Mouse (Mus musculus) liver, embryonic 16.5 days (tissue): ENCODE results near the gene Mamdc4. TPM values are rescaled to one million over a fixed set of nuclear protein-coding genes. Genes with fewer than 3 reads are reported as not detected.

Source experiments
- ATAC-seq: fragments of 200-750 bp; cut with Nextera tagmentation; 2 replicates; pipeline ENCODE4 v1.8.0; 2017; ENCODE audit warnings: low read depth, mild to moderate bottlenecking, moderate number of reproducible peaks, moderate library complexity
- H3K27ac ChIP-seq: fragments of 300-500 bp; sonication (generic); 2 replicates; pipeline ENCODE4 v1.5.1; 2014; ENCODE audit warnings: mild to moderate bottlenecking, low read length
- H3K27me3 ChIP-seq: fragments of 300-500 bp; sonication (generic); 2 replicates; pipeline ENCODE4 v1.6.1; 2014; ENCODE audit warnings: low read depth, low read length, mixed read lengths; ENCODE audit not compliant: control insufficient read depth, insufficient read depth
- H3K36me3 ChIP-seq: fragments of 300-500 bp; sonication (generic); 2 replicates; pipeline ENCODE4 v1.6.1; 2014; ENCODE audit warnings: mild to moderate bottlenecking; ENCODE audit not compliant: control insufficient read depth, insufficient read depth
- H3K4me1 ChIP-seq: fragments of 300-500 bp; sonication (generic); 2 replicates; pipeline ENCODE4 v1.6.1; 2014; ENCODE audit warnings: low read depth, low read length, mixed read lengths; ENCODE audit not compliant: control insufficient read depth
- H3K4me2 ChIP-seq: fragments of 300-500 bp; sonication (generic); 2 replicates; pipeline ENCODE4 v1.6.1; 2014; ENCODE audit warnings: low read depth, low read length, mixed read lengths
- H3K4me3 ChIP-seq: fragments of 300-500 bp; sonication (generic); 2 replicates; pipeline ENCODE4 v1.5.1; 2014; ENCODE audit warnings: low read depth, mild to moderate bottlenecking, low read length
- H3K9ac ChIP-seq: fragments of 300-500 bp; sonication (generic); 2 replicates; pipeline ENCODE4 v1.6.1; 2014; ENCODE audit warnings: low read depth, low read length
- H3K9me3 ChIP-seq: fragments of 300-500 bp; sonication (generic); replicated peaks from 2 replicates; pipeline ENCODE4 v1.6.1; 2016; ENCODE audit warnings: low read length; ENCODE audit not compliant: control insufficient read depth
- WGBS: fragments of 180-500 bp; shearing (Covaris S2); extraction: QIAGEN DNeasy Blood & Tissue Kit; methylation state at CpG from one replicate; pipeline ENCODE4 v1.1.7; 2014; ENCODE audit not compliant: insufficient replicate concordance; 5-methylcytosine and 5-hydroxymethylcytosine counted together
- polyA plus RNA-seq: library from polyadenylated mRNA; unstranded; fragments of >200 nt; fragmentation: Nextera tagmentation; extraction: Ambion mirVana; gene quantifications from 2 replicates; pipeline ENCODE4 v1.2.1, GENCODE M21; 2015

The Mamdc4 gene
- polyA plus RNA-seq, 1 experiment from 2014 or later: 7.2 TPM

- Histone ChIP-seq H3K9ac (peak overlapping the region; percentile 85), H3K36me3 (no peaks in the 10 kb centered on the region; the same call in 1 of the 2 replicates), H3K27ac (peak overlapping the region; percentile 76), H3K27me3 (no peaks in the 10 kb centered on the region), H3K4me2 (peak overlapping the region; percentile 83), H3K9me3 (no peaks in the 10 kb centered on the region), H3K4me3 (peak overlapping the region; percentile 86), H3K4me1 (peaks cover 16% of the 10 kb centered on the region)
- WGBS: 4% methylated on average over 43 of the region's 43 CpGs
- ATAC-seq: peak; percentile 61
Observed at GRCm38 (mm10) chr2:25545996-25546810, 28.4 kb downstream of the Mamdc4 start.

DNA sequence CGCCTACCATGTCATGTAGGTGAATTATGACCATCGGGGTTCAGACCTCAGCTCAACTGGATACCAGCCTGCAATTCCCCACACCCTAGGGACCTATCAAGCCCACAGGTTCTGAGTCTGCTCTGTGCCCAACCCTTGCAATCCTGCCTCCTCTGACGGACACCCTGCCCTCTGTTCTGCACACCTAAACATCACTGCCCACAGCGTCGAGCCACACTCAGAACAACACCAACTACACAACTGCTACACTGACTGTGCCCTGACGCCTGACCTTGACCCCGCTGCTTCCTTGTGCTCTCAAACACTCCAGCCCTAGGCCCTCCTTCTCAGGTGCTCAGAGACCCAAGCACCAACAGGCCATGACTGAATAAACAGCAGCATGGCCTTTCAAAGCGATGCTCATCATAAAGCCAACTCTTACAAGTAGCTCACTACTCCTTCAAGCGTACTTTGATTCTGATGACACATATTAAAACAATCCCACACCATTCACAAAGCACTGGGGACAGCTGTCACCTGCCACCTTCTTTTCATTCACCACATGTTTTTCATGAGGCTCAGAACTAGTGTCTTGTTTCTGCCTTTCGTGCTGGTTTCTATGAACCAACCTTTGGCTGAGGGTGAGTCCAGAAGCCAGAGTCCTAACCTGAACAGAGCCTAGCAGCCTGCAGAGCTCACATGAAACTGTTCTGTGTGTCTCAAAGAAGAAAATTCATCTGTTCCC, 32.8 kb downstream of the Mamdc4 start:
- Histone ChIP-seq H3K27me3 (no peaks in the 10 kb centered on the region), H3K36me3 (peaks cover 7% of the 10 kb centered on the region), H3K27ac (no peak overlapping the region), H3K9ac (no peak overlapping the region), H3K9me3 (no peaks in the 10 kb centered on the region), H3K4me2 (no peak overlapping the region), H3K4me1 (peaks cover 12% of the 10 kb centered on the region), H3K4me3 (no peak overlapping the region)
- no peak for ATAC-seq
- WGBS: 76% methylated on average over 10 of the region's 10 CpGs

- no peak overlapping the region for H3K9ac ChIP-seq
- no peaks in the 10 kb centered on the region for H3K9me3 ChIP-seq
- H3K4me3 ChIP-seq: no peak overlapping the region
- no peak overlapping the region for H3K4me2 ChIP-seq
- H3K4me1 ChIP-seq: peaks cover 6% of the 10 kb centered on the region
- ATAC-seq: no peak
- WGBS: 86% methylated on average over 4 of the region's 4 CpGs
- H3K36me3 ChIP-seq: peaks cover 16% of the 10 kb centered on the region
- no peak overlapping the region for H3K27ac ChIP-seq
- no peaks in the 10 kb centered on the region for H3K27me3 ChIP-seq
Observed at GRCm38 (mm10) chr2:25540541-25540948, 34.1 kb downstream of the Mamdc4 start.

- Histone ChIP-seq H3K4me3 (no peak overlapping the region), H3K36me3 (peaks cover 18% of the 10 kb centered on the region), H3K4me2 (no peak overlapping the region), H3K27ac (no peak overlapping the region), H3K27me3 (no peaks in the 10 kb centered on the region), H3K9ac (no peak overlapping the region), H3K4me1 (no peaks in the 10 kb centered on the region), H3K9me3 (no peaks in the 10 kb centered on the region)
- ATAC-seq: no peak
- WGBS: 82% methylated on average over 8 of the region's 8 CpGs
Observed at GRCm38 (mm10) chr2:25536531-25536930, 38.1 kb downstream of the Mamdc4 start.

DNA sequence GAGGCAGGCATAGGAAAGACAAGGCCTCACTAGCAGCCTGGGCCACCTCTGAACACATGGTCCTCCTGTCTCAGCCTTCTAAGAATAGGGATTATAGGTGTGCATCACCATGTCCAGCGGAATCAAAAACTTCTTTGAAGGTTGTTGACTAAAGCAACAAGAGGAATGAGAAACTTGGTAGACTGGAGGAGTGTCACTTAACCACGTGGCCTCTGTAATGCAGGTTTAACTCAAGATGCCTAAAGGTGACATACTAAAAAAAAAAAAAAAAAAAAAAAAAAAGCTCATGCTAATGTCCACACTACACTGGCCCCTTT, 39.8 kb downstream of the Mamdc4 start:
- no peaks in the 10 kb centered on the region for H3K27me3 ChIP-seq
- no peak for ATAC-seq
- H3K36me3 ChIP-seq: peaks cover 23% of the 10 kb centered on the region
- H3K4me3 ChIP-seq: no peak overlapping the region
- H3K4me2 ChIP-seq: no peak overlapping the region
- no peaks in the 10 kb centered on the region for H3K4me1 ChIP-seq
- WGBS: 83% methylated on average over 2 of the region's 2 CpGs
- no peak overlapping the region for H3K9ac ChIP-seq
- H3K9me3 ChIP-seq: no peaks in the 10 kb centered on the region
- H3K27ac ChIP-seq: no peak overlapping the region

- Histone ChIP-seq H3K9me3 (no peaks in the 10 kb centered on the region), H3K36me3 (peaks cover 23% of the 10 kb centered on the region), H3K4me1 (no peaks in the 10 kb centered on the region), H3K27me3 (no peaks in the 10 kb centered on the region), H3K4me3 (no peak overlapping the region), H3K9ac (no peak overlapping the region), H3K27ac (no peak overlapping the region), H3K4me2 (no peak overlapping the region)
- no peak for ATAC-seq
- whole genome bisulfite sequencing: 58% methylated on average over 3 of the region's 3 CpGs
Observed at GRCm38 (mm10) chr2:25534178-25534865, 40.3 kb downstream of the Mamdc4 start.

DNA sequence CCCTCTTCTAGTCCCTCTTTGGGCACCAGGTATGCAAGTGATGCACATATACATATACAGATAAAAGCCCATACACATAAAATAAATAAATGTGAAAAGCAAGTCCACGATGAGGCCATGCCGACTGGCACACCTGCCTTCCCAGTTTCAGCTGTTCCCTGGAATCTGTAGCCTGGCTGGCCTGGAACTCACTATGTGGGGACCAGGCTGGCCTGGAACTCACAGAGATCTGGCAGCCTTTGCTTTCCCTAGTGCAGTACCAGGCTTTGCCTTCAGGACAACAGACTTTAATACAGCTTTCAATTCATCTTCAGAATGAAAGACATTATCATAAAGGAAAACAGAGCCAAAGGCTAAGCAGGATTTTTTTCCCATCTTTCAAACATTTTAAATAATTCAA, 40.9 kb downstream of the Mamdc4 start:
- ATAC-seq: no peak
- Histone ChIP-seq H3K9me3 (no peaks in the 10 kb centered on the region), H3K9ac (no peak overlapping the region), H3K4me2 (no peak overlapping the region), H3K4me3 (no peak overlapping the region), H3K4me1 (no peaks in the 10 kb centered on the region), H3K27me3 (no peaks in the 10 kb centered on the region), H3K27ac (no peak overlapping the region), H3K36me3 (peaks cover 26% of the 10 kb centered on the region)
- 83% methylated on average over 2 of the region's 2 CpGs for WGBS

- H3K36me3 ChIP-seq: peaks cover 50% of the 10 kb centered on the region
- no peak overlapping the region for H3K27ac ChIP-seq
- no peaks in the 10 kb centered on the region for H3K27me3 ChIP-seq
- no peaks in the 10 kb centered on the region for H3K9me3 ChIP-seq
- H3K9ac ChIP-seq: no peak overlapping the region
- H3K4me1 ChIP-seq: no peaks in the 10 kb centered on the region
- H3K4me3 ChIP-seq: no peak overlapping the region
- WGBS: 66% methylated on average over 9 of the region's 9 CpGs
- no peak for ATAC-seq
- H3K4me2 ChIP-seq: no peak overlapping the region
Observed at GRCm38 (mm10) chr2:25526510-25527302, 47.9 kb downstream of the Mamdc4 start.
